Mouse (Mus musculus) midbrain, embryonic 11.5 days (tissue): Measurements from ENCODE around the gene Olfr1390. TPM values are rescaled to one million over a fixed set of nuclear protein-coding genes. Genes with fewer than 3 reads are reported as not detected.
"Not testable (repeated sequence)": the region's sequence is repeated elsewhere in the genome, so short reads cannot be mapped to it uniquely, and the experiment has no call there.

Experiments used
- ATAC-seq: fragments of 200-750 bp; cut with Nextera tagmentation; 2 replicates; pipeline ENCODE4 v1.8.0; 2017; ENCODE audit warnings: moderate TSS enrichment, moderate library complexity; ENCODE audit not compliant: low FRiP score
- DNase-seq: peaks from one replicate; pipeline ENCODE4 v3.0.0; 2015; ENCODE audit warnings: low spot score; ENCODE audit errors: missing footprints
- H3K27ac ChIP-seq: fragments of 300-500 bp; sonication (generic); 2 replicates; pipeline ENCODE4 v1.5.1; 2014; ENCODE audit warnings: low read depth, low read length
- H3K27me3 ChIP-seq: fragments of 300-500 bp; sonication (generic); 2 replicates; pipeline ENCODE4 v1.6.1; 2014; ENCODE audit warnings: mild to moderate bottlenecking, low read length, moderate library complexity, mixed read lengths; ENCODE audit not compliant: control insufficient read depth, insufficient read depth
- H3K36me3 ChIP-seq: fragments of 300-500 bp; sonication (generic); 2 replicates; pipeline ENCODE4 v1.6.1; 2014; ENCODE audit warnings: mild to moderate bottlenecking, low read length, moderate library complexity, mixed read lengths; ENCODE audit not compliant: control insufficient read depth, insufficient read depth
- H3K4me1 ChIP-seq: fragments of 300-500 bp; sonication (generic); 2 replicates; pipeline ENCODE4 v1.6.1; 2014; ENCODE audit warnings: low read length; ENCODE audit not compliant: control insufficient read depth, insufficient read depth
- H3K4me2 ChIP-seq: fragments of 300-500 bp; sonication (generic); 2 replicates; pipeline ENCODE4 v1.6.1; 2014; ENCODE audit warnings: mild to moderate bottlenecking, moderate library complexity
- H3K4me3 ChIP-seq: fragments of 300-500 bp; sonication (generic); 2 replicates; pipeline ENCODE4 v1.5.1; 2014; ENCODE audit warnings: low read depth, low read length
- H3K9ac ChIP-seq: fragments of 300-500 bp; sonication (generic); 2 replicates; pipeline ENCODE4 v1.6.1; 2014; ENCODE audit warnings: low read length
- H3K9me3 ChIP-seq: fragments of 300-500 bp; sonication (generic); 2 replicates; pipeline ENCODE4 v1.6.1; 2016; ENCODE audit warnings: low read length; ENCODE audit not compliant: control insufficient read depth
- WGBS: fragments of 180-500 bp; shearing (Covaris S2); extraction: QIAGEN DNeasy Blood & Tissue Kit; methylation state at CpG from one replicate; pipeline ENCODE4 v1.1.7; 2014; 5-methylcytosine and 5-hydroxymethylcytosine counted together
- polyA plus RNA-seq: library from polyadenylated mRNA; unstranded; fragments of >200 nt; fragmentation: Nextera tagmentation; extraction: Ambion mirVana; gene quantifications from 2 replicates; pipeline ENCODE4 v1.2.1, GENCODE M21; 2014

Gene Olfr1390
- polyA plus RNA-seq, 1 experiment from 2014 or later, result not detected

DNA sequence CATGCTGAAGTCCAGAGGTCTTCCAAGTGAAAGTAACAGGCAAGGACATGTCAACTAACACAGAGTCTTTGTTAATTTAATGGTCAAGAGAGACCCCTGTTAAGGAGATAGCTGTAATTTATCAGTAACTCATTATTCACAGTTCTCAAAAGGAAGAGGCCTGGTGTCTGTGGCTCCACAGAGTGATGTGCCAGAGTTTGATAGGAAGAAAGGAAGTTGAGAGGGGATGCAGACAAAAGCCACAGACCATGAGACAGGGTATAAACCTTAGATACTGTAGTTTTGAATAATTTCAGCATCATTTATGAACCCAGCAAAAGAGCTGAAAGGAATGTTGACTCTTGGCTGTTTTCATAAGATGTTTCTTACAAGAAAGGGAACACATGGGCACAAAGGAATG is 48.1 kb downstream of the Olfr1390 start:
- no peak for DNase-seq
- no peaks in the 10 kb centered on the region for H3K27me3 ChIP-seq
- H3K4me2 ChIP-seq, result no peak overlapping the region
- no peak overlapping the region for H3K9ac ChIP-seq
- H3K27ac ChIP-seq, result no peak overlapping the region
- H3K4me3 ChIP-seq, result no peak overlapping the region
- no peak for ATAC-seq
- no peaks in the 10 kb centered on the region for H3K9me3 ChIP-seq
- H3K4me1 ChIP-seq, result no peaks in the 10 kb centered on the region
- H3K36me3 ChIP-seq, result no peaks in the 10 kb centered on the region

DNA sequence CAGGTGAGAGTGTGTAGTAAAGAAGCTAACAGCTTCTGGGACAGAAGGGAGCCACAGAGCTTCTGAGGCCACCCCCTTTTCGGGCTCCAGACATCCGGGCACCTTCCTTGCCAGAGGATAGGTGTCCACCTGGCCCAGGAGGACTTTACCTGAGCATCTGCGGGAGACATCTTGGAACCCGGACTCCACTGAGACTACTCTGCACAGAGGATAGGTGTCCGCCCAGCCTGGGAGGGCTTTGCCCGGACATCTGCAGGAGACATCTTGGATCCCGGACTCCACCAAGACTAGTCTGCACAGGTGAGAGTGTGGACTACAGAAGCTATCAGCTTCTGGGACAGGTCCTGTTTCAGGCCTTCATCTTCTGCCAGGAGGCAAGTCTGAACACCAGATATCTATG is 51.1 kb downstream of the Olfr1390 start:
- DNase-seq, H3K4me2 ChIP-seq, H3K36me3 ChIP-seq, H3K9me3 ChIP-seq, H3K4me3 ChIP-seq, H3K4me1 ChIP-seq, ATAC-seq, H3K9ac ChIP-seq, H3K27ac ChIP-seq, H3K27me3 ChIP-seq: not testable (repeated sequence)
- WGBS, result 95% methylated on average over 7 of the region's 7 CpGs

Other genes starting within 250 kb of the Olfr1390 start
- gene Olfr1396, start 220.3 kb upstream of the Olfr1390 start, polyA plus RNA-seq, result not detected in 2 replicates
- gene Olfr1395, start 192.9 kb upstream of the Olfr1390 start, polyA plus RNA-seq, result not detected in 2 replicates
- not detected in 2 replicates for gene Olfr1394, start 180.8 kb upstream of the Olfr1390 start, polyA plus RNA-seq
- gene Btnl9, start 148.0 kb upstream of the Olfr1390 start, polyA plus RNA-seq, result 0.43 TPM in 1 of 2 replicates, not detected in the other
- gene Zfp62, start 131.9 kb upstream of the Olfr1390 start, polyA plus RNA-seq, result 65.4 and 70.2 TPM in 2 replicates
- 30.1 and 30.5 TPM in 2 replicates for gene Mgat1, start 91.0 kb upstream of the Olfr1390 start, polyA plus RNA-seq
- gene Olfr1393, start 56.9 kb upstream of the Olfr1390 start, polyA plus RNA-seq, result not detected in 2 replicates
- not detected in 2 replicates for gene Olfr1392, start 49.9 kb upstream of the Olfr1390 start, polyA plus RNA-seq
- not detected in 2 replicates for gene Olfr10, start 30.4 kb upstream of the Olfr1390 start, polyA plus RNA-seq
- not detected in 2 replicates for gene Olfr1391, start 12.4 kb upstream of the Olfr1390 start, polyA plus RNA-seq
- not detected in 2 replicates for gene Olfr1389, start 87.9 kb downstream of the Olfr1390 start, polyA plus RNA-seq
- gene Olfr1388, start 101.4 kb downstream of the Olfr1390 start, polyA plus RNA-seq, result 0.07 and 0.08 TPM in 2 replicates
- gene Olfr1387, start 120.2 kb downstream of the Olfr1390 start, polyA plus RNA-seq, result not detected in 2 replicates
- not detected in 2 replicates for gene Olfr1386, start 129.9 kb downstream of the Olfr1390 start, polyA plus RNA-seq
- not detected in 2 replicates for gene Olfr1385, start 153.9 kb downstream of the Olfr1390 start, polyA plus RNA-seq
- not detected in 2 replicates for gene Olfr1384, start 171.5 kb downstream of the Olfr1390 start, polyA plus RNA-seq
- not detected in 2 replicates for gene Olfr1383, start 184.5 kb downstream of the Olfr1390 start, polyA plus RNA-seq
- gene Olfr1382, start 193.1 kb downstream of the Olfr1390 start, polyA plus RNA-seq, result not detected in 2 replicates
- not detected in 2 replicates for gene Olfr1381, start 208.3 kb downstream of the Olfr1390 start, polyA plus RNA-seq
- gene Olfr1380, start 221.7 kb downstream of the Olfr1390 start, polyA plus RNA-seq, result not detected in 2 replicates